Mouse (Mus musculus): ENCODE measurements at regions not wholly inside any gene's neighbourhood (a gene's known extent, or its start where the extent isn't known, plus 50 kb on each side); places are given as distances from the start of the nearest gene placed in this dataset.

- Histone ChIP-seq H3K27ac (no peak overlapping the region), H3K4me2 (ENCODE audit: low read depth, low read length) (no peak overlapping the region), H3K4me3 (ENCODE audit: low read length) (no peak overlapping the region), H3K27me3 (ENCODE audit: insufficient read depth, low read length) (no peaks in the 10 kb centered on the region), H3K9ac (replicated peaks; ENCODE audit: low read length) (no peak overlapping the region), H3K9me3 (ENCODE audit: low read length) (no peaks in the 10 kb centered on the region), H3K36me3 (ENCODE audit: insufficient read depth, low read length) (no peaks in the 10 kb centered on the region), H3K4me1 (ENCODE audit: insufficient read depth, low read length) (no peaks in the 10 kb centered on the region)
- 78% methylated on average over 4 of the region's 4 CpGs for WGBS
- DNase-seq (ENCODE audit: low spot score) (no peak), ATAC-seq (no peak)
- no peak for TF ChIP-seq CTCF (IDR thresholded peaks at IDR 0.05; ENCODE audit: low read depth)
Measured at GRCm38 (mm10) chr14:46260291-46260980, 118.8 kb upstream of the Gm15217 start.

- no peak overlapping the region for H3K4me3 ChIP-seq (ENCODE audit: low read length)
- DNase-seq (ENCODE audit: low spot score), result no peak
Measured at GRCm38 (mm10) chr14:46275455-46275854, 103.8 kb upstream of the Gm15217 start.

GRCm38 (mm10) chr14:46276926-46277831 lies 102.0 kb upstream of the Gm15217 start:
- TF ChIP-seq CTCF (IDR thresholded peaks at IDR 0.05; ENCODE audit: low read depth), result no peak
- Histone ChIP-seq H3K9ac (replicated peaks; ENCODE audit: low read length) (no peak overlapping the region), H3K36me3 (ENCODE audit: insufficient read depth, low read length) (no peaks in the 10 kb centered on the region), H3K4me2 (ENCODE audit: low read depth, low read length) (no peak overlapping the region), H3K4me3 (ENCODE audit: low read length) (no peak overlapping the region), H3K27ac (no peak overlapping the region), H3K9me3 (ENCODE audit: low read length) (no peaks in the 10 kb centered on the region), H3K4me1 (ENCODE audit: insufficient read depth, low read length) (no peaks in the 10 kb centered on the region), H3K27me3 (ENCODE audit: insufficient read depth, low read length) (no peaks in the 10 kb centered on the region)
- 90% methylated on average over 6 of the region's 6 CpGs for WGBS
- ATAC-seq, result no peak
- DNase-seq (ENCODE audit: low spot score), result no peak

More at GRCm38 (mm10) chr14:46275455-46275854, 103.8 kb upstream of the Gm15217 start:
- Histone ChIP-seq H3K9me3 (ENCODE audit: low read length) (no peaks in the 10 kb centered on the region), H3K27me3 (ENCODE audit: insufficient read depth, low read length) (no peaks in the 10 kb centered on the region), H3K4me1 (ENCODE audit: insufficient read depth, low read length) (no peaks in the 10 kb centered on the region), H3K9ac (replicated peaks; ENCODE audit: low read length) (no peak overlapping the region), H3K27ac (no peak overlapping the region), H3K4me2 (ENCODE audit: low read depth, low read length) (no peak overlapping the region), H3K36me3 (ENCODE audit: insufficient read depth, low read length) (no peaks in the 10 kb centered on the region)
- no peak for TF ChIP-seq CTCF (IDR thresholded peaks at IDR 0.05; ENCODE audit: low read depth)
- 92% methylated on average over 10 of the region's 10 CpGs for WGBS
- ATAC-seq, result no peak

- no peak for TF ChIP-seq CTCF (IDR thresholded peaks at IDR 0.05; ENCODE audit: low read depth)
- Histone ChIP-seq H3K9me3 (ENCODE audit: low read length) (peaks cover 3% of the 10 kb centered on the region; the same call in 1 of the 2 replicates), H3K36me3 (ENCODE audit: insufficient read depth, low read length) (no peaks in the 10 kb centered on the region), H3K27ac (no peak overlapping the region), H3K9ac (replicated peaks; ENCODE audit: low read length) (no peak overlapping the region), H3K27me3 (ENCODE audit: insufficient read depth, low read length) (no peaks in the 10 kb centered on the region), H3K4me2 (ENCODE audit: low read depth, low read length) (no peak overlapping the region), H3K4me3 (ENCODE audit: low read length) (no peak overlapping the region), H3K4me1 (ENCODE audit: insufficient read depth, low read length) (no peaks in the 10 kb centered on the region)
- no peak for DNase-seq (ENCODE audit: low spot score)
- ATAC-seq, result no peak
- WGBS, result 89% methylated on average over 9 of the region's 9 CpGs
Measured at GRCm38 (mm10) chr14:46277832-46278611, 101.2 kb upstream of the Gm15217 start.

GRCm38 (mm10) chr14:46292398-46292797 lies 86.8 kb upstream of the Gm15217 start:
- no peaks in the 10 kb centered on the region for H3K4me1 ChIP-seq (ENCODE audit: insufficient read depth, low read length)
- no peak for TF ChIP-seq CTCF (IDR thresholded peaks at IDR 0.05; ENCODE audit: low read depth)
- ATAC-seq (no peak), DNase-seq (ENCODE audit: low spot score) (no peak)
- no peak overlapping the region for H3K9ac ChIP-seq (replicated peaks; ENCODE audit: low read length)
- no peaks in the 10 kb centered on the region for H3K36me3 ChIP-seq (ENCODE audit: insufficient read depth, low read length)
- H3K4me3 ChIP-seq (ENCODE audit: low read length), result no peak overlapping the region
- no peaks in the 10 kb centered on the region for H3K27me3 ChIP-seq (ENCODE audit: insufficient read depth, low read length)
- 39% methylated on average over 2 of the region's 2 CpGs for WGBS
- H3K9me3 ChIP-seq (ENCODE audit: low read length), result no peaks in the 10 kb centered on the region
- no peak overlapping the region for H3K27ac ChIP-seq
- no peak overlapping the region for H3K4me2 ChIP-seq (ENCODE audit: low read depth, low read length)

- Histone ChIP-seq H3K9me3 (ENCODE audit: low read length) (no peaks in the 10 kb centered on the region), H3K4me2 (ENCODE audit: low read depth, low read length) (no peak overlapping the region), H3K4me3 (ENCODE audit: low read length) (no peak overlapping the region), H3K36me3 (ENCODE audit: insufficient read depth, low read length) (no peaks in the 10 kb centered on the region), H3K27me3 (ENCODE audit: insufficient read depth, low read length) (no peaks in the 10 kb centered on the region), H3K9ac (replicated peaks; ENCODE audit: low read length) (no peak overlapping the region), H3K4me1 (ENCODE audit: insufficient read depth, low read length) (no peaks in the 10 kb centered on the region), H3K27ac (no peak overlapping the region)
- DNase-seq (ENCODE audit: low spot score) (no peak), ATAC-seq (no peak)
- TF ChIP-seq CTCF (IDR thresholded peaks at IDR 0.05; ENCODE audit: low read depth), result no peak
Measured at GRCm38 (mm10) chr14:46296275-46296674, 82.9 kb upstream of the Gm15217 start.

Measured in hindbrain, postnatal 0 days (tissue).